Mouse (Mus musculus): ENCODE measurements around the gene Gm20388.

Gm20388 gene

GRCm38 (mm10) chr8:120435781-120436180, 525.1 kb downstream of the Gm20388 start:
- DNase-seq (ENCODE audit: low spot score in 2 of 2) = no peak

DNA sequence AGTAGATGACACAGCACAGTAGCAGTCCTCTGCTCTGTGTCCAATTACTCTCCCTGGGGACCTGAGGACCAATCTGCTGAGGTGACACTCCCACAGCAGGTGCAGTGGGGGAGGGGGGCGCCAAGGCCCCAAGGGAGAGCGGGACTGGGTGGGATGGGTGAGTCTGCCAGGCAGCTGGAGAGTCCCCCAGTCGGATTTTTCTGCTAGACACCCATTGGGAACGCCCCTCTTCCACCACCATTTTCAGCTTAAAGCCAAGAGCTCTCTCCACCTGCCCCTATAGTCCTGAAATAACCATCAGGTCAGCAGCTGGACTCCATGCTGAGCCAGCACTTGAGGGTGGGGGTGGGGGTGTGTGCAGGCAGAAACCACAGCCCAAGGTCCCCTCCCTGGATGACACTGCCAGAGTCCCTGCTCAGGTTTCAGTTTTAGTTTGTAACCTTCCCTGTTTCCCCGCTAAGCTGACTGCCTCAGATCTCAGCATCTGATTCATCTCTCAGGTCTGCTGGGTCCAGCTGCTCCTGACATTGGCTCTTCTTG, 525.9 kb downstream of the Gm20388 start:
- no peak for DNase-seq (ENCODE audit: low spot score in 2 of 2)

- DNase-seq (ENCODE audit: low spot score in 2 of 2) = no peak
Observed at GRCm38 (mm10) chr8:120437207-120437606, 526.6 kb downstream of the Gm20388 start.

GRCm38 (mm10) chr8:120437666-120438395, 527.2 kb downstream of the Gm20388 start:
- no peak for DNase-seq (ENCODE audit: low spot score in 2 of 2)

DNA sequence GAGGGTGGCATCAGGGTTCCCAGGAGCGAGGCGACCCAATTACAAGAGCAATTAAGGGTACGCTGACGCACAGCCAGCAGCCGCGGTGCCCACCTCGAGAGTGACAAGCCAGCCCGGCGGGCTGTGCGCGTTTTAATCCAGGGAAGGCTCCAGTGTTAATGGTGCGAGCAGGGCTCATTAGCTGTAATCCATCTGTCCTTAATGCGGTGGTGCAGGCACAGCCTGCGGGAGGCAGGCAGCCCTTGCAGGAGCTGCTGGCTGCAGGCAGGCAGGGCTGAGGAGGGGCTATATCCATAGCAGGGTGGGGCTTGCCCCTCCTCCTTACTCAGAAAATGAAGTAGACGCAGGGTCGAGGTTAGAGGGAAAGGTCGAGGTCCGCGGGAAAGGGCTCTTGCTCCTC, 528.7 kb downstream of the Gm20388 start:
- DNase-seq (ENCODE audit: low spot score in 2 of 2) = no peak

DNA sequence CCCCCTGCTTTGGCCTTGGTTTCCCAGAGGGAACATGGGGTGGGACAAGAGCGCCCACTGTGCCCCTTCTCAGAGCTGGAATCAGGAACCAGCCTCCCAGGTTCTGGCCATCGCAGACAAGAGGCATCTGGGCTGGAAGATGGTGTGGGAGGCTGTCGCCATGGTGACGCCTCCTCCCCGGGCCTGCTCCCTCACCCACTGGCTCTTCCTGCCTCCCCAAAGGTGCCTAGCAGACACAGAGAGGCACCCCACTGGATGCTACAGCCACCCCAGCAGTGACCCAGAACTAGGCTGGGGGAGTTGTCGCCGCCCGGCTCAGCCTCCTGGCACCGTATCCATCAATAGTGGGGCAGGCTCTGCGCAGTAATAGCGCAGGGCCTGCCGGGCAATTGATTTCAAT, 530.1 kb downstream of the Gm20388 start:
- DNase-seq (ENCODE audit: low spot score in 2 of 2) = no peak

DNA sequence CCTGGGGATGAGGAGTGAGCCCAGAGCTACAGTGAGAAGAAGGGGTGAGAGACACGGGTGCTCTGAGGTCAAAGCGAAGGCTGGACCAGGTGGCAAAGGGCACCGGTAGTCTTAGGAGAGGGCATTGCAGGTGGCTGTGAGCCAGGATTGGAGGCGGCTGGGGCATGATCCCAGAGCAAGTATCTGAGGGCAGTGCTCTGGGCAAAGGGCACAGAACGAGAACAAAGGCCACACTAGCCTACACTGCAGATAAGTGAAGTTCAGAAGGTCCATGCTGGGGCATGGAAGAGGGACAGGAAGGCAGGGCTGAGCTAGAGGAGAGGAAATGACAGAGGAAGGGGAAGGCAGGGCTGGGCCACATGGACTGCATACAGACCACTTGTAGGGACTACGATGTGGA, 531.0 kb downstream of the Gm20388 start:
- no peak for DNase-seq (ENCODE audit: low spot score in 2 of 2)

DNA sequence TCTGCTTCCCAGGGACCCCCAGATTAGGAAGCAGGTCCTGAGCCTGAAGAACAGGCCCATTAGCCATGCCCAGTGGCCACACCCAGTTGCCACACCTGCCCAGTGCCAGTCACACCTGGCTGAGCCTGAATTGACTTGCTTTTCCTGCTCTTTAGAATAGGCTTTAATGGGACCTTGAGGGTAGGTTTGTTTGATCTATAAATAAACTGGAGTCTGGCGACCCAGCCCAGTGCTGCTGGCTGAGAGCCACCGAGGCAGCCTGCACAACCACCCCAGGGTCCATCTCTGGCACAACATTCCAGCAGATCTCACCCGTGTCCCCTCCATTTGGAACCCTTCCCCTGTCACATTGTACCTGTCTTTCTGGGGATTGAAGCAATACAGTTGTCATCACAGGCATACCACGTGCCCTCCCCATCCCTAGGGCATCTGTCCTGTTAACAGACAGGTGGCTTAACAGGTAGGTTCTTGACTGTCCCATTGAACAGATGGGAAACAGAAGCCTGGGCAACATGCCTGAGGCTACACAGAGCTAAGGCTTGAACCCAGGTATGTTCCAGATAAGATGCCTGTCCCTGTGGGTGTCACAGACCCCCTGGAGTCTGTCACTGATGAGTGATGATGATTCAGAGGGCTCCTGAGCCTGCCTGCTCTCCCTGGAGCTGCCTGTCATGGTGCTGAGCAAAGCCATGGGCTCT, 531.8 kb downstream of the Gm20388 start:
- no peak for DNase-seq (ENCODE audit: low spot score in 2 of 2)

DNA sequence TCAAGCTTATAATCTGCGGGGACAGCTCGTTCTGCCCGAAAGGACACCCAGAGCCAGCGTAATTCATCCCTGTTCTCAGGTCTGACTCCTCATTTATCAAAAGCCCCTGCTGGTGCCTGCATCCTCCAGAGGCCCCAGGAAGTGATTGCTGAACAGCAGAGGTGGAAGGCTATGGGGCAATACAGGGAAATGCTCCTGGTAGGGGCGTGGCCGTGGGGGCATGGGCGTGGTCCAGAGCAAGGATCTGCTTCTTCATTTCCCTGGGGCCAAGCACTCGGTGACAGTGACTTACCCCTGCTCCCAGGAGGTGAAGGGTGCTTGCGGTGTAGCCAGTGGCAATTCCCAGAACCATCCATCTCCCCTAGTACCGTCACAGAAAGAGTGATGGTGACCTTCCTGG, 534.6 kb downstream of the Gm20388 start:
- peak in 1 of 2 experiments; percentile 26 for DNase-seq (ENCODE audit: low spot score in 2 of 2)

DNA sequence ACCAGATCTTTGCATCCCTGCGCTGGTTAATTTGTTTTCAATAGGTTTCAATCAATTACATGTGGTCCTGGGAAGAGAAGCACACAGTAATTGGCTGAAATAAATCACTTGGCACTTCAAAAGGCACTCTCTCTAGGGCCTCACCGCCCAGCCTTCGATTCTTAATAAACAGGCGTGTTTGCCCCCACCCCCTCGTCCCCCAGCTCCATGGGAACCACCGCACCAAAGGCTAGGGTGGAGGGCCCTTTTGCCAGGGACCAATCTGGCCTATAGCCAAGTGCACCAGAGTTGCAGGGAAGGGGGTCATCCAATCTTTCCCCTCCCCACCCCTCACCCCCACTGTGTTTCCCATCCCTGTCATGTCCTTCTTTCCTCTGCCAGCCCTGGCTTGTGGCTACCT, 537.5 kb downstream of the Gm20388 start:
- DNase-seq (ENCODE audit: low spot score in 2 of 2) = no peak

DNA sequence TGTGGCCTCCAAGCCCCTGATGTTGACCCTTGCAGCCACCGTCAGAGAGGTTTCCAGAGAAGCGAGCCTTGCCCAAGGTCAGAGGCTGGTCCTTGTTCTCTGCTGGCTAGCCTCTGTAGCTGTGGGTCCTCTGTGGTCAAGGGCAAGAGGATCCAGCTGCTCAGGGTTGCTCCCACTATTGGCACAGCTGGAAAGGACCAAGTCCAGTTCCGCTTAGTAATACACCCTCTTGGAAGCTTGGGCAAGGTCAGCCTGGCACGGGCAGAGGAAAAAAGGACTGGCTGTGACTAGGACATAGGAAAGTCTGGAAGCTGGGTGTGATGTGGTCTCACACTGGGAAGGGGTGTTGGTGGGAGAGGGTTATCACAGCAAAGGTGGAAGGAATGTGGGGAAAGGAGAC, 538.5 kb downstream of the Gm20388 start:
- no peak for DNase-seq (ENCODE audit: low spot score in 2 of 2)

DNA sequence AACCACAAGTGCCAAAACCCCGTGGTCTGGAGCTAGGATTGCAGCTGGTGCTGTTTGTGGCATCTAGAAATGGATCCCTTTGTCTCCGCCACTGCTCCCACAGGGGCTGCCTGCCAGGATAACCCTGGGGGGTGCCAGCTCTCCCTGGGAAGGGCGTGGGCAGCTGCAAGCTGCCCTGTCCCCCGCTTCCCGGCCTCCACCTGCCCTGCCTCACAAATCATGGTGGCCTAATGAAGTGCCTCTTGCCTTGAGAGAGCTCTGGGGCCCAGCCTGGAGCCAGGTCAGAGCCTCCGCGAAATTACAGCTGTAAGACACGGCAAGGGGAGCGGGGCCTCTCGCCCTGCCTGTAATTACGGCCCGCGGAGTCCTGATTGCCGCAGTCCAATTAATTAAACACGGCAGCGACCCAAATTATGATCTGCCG, 539.0 kb downstream of the Gm20388 start:
- DNase-seq (ENCODE audit: low spot score in 2 of 2) = no peak

DNA sequence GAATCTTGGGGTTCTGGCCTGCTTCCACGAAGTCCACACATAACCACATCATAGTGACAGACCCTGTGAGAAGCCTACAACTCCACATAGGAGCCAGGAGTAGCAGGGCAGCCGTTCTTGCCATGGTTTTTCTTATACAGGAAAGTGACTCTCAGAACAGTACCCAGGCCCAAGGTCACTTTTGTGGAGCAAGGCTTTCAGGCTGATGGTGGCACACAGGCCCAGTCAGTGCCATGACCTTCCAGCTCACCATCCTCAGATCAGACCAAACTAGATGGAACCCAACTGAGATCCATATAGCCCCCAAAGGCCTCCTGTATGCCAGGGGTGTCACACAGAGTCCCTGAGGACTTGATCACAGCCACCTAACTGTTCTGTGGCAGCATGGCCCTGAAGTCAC, 541.5 kb downstream of the Gm20388 start:
- no peak for DNase-seq (ENCODE audit: low spot score in 2 of 2)

GRCm38 (mm10) chr8:120454404-120454803, 543.8 kb downstream of the Gm20388 start:
- DNase-seq (ENCODE audit: low spot score in 2 of 2) = no peak

DNA sequence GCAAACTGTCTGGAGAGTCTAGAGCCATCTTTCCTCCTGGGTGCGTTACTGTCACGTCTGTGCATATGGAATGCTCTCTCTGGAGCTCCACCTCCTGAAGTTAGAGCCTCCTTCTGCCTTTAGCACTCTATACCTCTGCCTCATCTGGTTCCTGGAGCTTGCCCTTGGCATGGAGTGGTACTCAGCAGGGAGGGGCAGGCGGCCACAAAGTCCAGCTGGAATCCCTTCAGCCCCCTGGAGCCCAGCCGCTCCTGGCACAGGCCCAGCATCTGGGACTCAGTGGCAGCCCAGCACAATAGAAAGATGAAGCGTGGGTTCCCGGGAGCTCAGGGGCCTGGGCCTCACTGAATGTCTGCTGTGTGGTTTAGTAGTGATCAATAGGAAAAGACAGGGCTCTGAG, 549.7 kb downstream of the Gm20388 start:
- DNase-seq (ENCODE audit: low spot score in 2 of 2) = no peak

GRCm38 (mm10) chr8:120462119-120462551, 551.5 kb downstream of the Gm20388 start:
- no peak for DNase-seq (ENCODE audit: low spot score in 2 of 2)

DNA sequence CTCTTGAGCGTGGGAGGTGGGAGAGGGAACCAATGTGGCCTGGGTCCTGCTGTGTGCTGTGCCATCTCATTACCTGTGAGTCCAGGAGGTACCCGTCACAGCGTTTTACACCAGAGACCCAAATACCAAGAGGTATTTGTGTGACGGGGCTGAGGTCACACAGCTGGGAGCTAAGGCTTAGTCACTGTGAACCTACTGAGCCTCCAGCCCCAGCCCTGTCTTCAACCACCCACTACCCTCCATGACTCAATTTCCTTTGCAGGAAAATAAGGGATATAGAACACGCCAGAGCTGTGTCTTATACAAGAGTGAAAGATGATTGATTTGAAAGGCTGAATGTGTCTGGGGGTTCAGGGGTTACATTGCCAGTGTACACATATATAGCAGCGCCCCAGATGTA, 552.0 kb downstream of the Gm20388 start:
- DNase-seq (ENCODE audit: low spot score in 2 of 2) = no peak

DNA sequence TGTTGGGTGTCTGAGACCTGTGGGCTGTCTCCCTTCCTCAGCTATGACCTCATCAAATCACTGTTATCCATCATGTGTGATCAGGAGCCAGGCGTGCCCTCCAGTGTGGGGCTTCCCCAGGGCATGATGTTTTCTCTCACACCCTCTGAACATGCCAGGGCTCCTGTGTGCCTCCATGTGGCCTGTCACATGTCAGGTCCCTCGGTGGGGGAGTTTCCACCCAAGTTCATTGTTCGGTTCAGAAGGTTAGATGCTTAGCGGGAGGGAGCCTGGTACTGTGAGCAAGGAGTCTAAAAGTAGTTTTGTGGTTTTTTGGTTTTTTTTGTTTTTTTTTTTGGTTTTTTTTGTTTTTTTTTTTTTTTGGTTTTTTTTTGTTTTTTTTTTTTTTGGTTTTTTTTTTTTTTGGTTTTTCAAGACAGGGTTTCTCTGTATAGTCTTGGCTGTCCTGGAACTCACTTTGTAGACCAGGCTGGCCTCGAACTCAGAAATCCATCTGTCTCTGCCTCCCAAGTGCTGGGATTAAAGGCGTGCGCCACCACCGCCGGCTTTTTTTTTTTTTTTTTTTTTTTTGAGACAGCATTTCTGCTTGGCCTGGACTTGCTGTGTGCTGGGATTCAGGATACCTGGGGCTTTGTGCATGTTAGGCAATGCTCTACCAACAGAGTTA, 553.4 kb downstream of the Gm20388 start:
- DNase-seq (ENCODE audit: low spot score in 2 of 2) = no peak

DNA sequence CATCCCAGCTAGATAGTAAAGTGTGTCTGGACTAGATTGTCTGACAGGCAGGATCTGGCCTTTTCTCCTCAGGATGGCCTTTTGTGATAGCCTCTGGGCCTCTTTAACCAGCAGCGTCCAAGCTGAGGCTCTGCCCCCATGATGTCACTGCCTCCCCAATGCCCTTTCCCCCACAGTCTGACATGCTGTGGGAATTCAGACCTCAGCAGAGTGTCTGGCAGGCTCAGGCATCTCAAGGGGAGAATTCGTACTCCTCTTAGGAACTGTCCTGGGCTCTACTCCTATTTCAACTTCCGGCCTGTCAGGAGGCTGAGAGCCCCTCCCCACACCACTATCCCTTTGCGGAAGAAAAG, 553.9 kb downstream of the Gm20388 start:
- DNase-seq (ENCODE audit: low spot score in 2 of 2) = no peak

- no peak for DNase-seq (ENCODE audit: low spot score in 2 of 2)
Observed at GRCm38 (mm10) chr8:120465710-120466109, 555.1 kb downstream of the Gm20388 start.

DNA sequence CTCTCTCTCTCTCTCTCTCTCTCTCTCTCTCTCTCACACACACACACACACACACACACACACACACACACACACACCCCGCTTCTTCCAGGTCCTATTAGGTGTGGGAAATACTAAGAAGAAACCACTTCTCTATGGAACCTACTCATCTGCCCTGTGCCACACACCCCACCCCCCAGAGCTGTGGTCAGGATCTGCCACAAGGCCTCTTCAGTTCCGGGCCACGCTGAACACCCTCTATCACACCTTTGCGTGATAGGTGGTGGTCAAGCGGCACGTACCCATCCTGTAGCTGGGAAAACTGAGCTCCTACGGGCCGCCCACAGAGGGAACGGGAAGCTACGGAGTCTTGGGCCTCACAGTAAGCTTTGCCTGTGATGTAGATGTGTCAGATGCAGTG, 555.6 kb downstream of the Gm20388 start:
- no peak for DNase-seq (ENCODE audit: low spot score in 2 of 2)

DNA sequence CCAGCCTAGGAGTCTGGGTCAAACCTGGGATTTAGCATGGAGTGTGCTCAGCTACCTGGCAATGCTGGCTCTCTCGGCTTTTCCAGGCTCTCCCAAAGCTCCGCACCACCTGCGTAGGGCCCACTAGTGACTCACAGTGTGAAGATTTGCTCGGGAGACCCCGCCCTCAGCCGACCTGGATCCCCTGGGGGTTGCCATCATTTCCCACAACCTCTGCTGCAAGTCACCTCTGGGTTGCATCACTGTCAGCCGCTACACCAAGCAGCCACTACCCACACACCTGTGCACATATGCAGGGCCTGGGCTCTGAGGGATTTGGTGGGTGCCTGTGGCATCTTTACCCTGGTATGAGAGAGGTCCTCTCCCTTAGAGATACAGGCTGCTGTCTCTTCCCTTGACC, 557.0 kb downstream of the Gm20388 start:
- no peak for DNase-seq (ENCODE audit: low spot score in 2 of 2)

GRCm38 (mm10) chr8:120470170-120470569, 559.5 kb downstream of the Gm20388 start:
- no peak for DNase-seq (ENCODE audit: low spot score in 2 of 2)
